Mouse (Mus musculus): ENCODE data around the gene Kir3dl1.
"Not testable (repeated sequence)": the region's sequence is repeated elsewhere in the genome, so short reads cannot be mapped to it uniquely, and the experiment has no call there.

The Kir3dl1 gene

DNA sequence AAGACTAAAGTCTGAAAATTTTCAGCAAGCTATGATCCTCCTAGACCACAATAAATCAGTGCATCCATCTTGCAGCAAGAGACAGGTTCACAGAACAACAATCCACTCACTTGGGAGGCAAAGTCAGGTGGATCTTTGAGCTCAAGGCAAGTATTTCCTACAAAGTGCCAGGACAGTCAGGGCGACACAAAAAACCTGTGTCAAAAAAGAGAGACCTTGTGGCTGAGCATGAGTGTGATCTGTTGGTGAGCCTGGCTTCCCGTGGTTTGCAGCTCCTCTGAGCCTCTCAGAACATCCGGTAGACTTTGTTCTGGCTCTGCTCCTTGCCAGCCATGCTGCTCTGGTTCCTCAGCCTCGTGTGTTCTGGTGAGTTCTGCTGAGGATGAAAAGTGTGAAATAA is at the start of gene Kir3dl1:
Kir3dl1 (plus strand) TSS at position 301 of the 400 bp plus-strand sequence.
- not testable (repeated sequence) for DNase-seq

- not testable (repeated sequence) for DNase-seq
Measured at GRCm38 (mm10) chrX:136543956-136544355, 26.2 kb downstream of the Kir3dl1 start, which contains the start of gene Kir3dl2. Gene Kir3dl2, minus strand, starts transcription at chrX:136544056.

DNA sequence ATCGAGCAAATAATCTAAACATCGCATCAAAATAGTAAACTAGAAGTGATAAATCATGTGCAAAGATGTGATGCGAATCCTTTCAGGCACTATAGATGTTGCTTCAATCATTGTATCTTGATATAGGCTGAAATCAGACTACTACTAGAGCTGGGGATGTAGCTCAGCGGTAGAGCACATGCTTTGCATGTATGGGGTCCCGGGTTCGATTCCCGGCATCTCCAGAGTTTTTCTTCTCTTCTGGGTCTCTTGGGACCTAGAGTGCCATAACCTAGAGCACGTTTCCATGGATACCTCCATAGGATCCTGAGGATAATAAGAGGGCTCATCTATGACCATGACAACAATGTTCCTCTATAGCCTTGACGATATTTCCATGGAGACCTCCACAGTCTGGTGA is 51.3 kb downstream of the Kir3dl1 start:
- not testable (repeated sequence) for DNase-seq
